ENCODE assay signal across 14 mouse cellular contexts in the genomic region with DNA sequence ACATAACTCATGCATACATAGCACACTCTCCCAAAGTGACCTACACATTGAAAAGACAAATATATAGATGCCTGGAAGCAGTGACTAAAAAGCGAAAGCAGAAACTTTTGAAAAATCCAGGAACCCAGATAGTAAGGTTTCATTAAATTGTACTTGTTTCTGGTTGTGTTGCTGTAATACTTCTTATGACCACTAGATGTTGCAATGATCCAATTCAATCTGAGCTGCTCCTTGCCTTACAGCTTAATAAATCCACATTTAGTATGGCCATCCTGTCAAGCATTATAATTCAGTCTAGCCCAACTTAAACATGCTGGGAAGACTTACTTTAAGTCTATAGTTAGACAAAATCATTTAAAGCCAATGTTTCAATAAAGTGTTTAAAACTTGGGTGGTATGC. TPM values are rescaled to one million over a fixed set of nuclear protein-coding genes. Genes with fewer than 3 reads are reported as not detected.
DNase-seq lines count a peak whose midpoint lies in the region; ATAC-seq and TF ChIP-seq lines count a peak whose summit lies in the region.
"Had no signal": no experiment of that assay in that cellular context is flagged by ENCODE, and none has a peak within 500 bp of the region (broad histone marks: within the 10 kb centered on the region; RNA-seq: fewer than 3 reads in every experiment).

No protein-coding gene starts in this region.

- no peaks in the 10 kb centered on the region for H3K4me1 ChIP-seq in forebrain, postnatal 0 days (ENCODE audit: insufficient read depth)
- no peaks in the 10 kb centered on the region for H3K4me1 ChIP-seq in forebrain, embryonic 13.5 days
- no peaks in the 10 kb centered on the region for H3K4me1 ChIP-seq in liver, postnatal 0 days (ENCODE audit: insufficient read depth)
- H3K4me1 ChIP-seq: embryonic facial prominence, embryonic 15.5 days had no signal

- no peak overlapping the region for H3K27ac ChIP-seq in forebrain, postnatal 0 days (ENCODE audit: low read depth, low read length)
- H3K27ac ChIP-seq in forebrain, embryonic 13.5 days: no peak overlapping the region
- H3K27ac ChIP-seq in liver, postnatal 0 days (ENCODE audit: low read depth): no peak overlapping the region
- H3K27ac ChIP-seq: embryonic facial prominence, embryonic 15.5 days had no signal

- peak; percentile 50; the same call in 1 of the 2 replicates for ATAC-seq in forebrain, postnatal 0 days
- ATAC-seq in forebrain, embryonic 13.5 days: no peak
- ATAC-seq in liver, postnatal 0 days: no peak

- peak; percentile 76 for TF ChIP-seq CTCF in forebrain, postnatal 0 days (IDR thresholded peaks at IDR 0.05; ENCODE audit: low read depth)
- peak; percentile 76 for TF ChIP-seq CTCF in liver, postnatal 0 days (IDR thresholded peaks at IDR 0.05; ENCODE audit: low read depth)

- no peak overlapping the region for H3K4me2 ChIP-seq in forebrain, postnatal 0 days (ENCODE audit: low read depth)
- H3K4me2 ChIP-seq in forebrain, embryonic 13.5 days: no peak overlapping the region
- H3K4me2 ChIP-seq in liver, postnatal 0 days (ENCODE audit: low read depth, low read length): no peak overlapping the region
- H3K4me2 ChIP-seq: embryonic facial prominence, embryonic 15.5 days had no signal

- WGBS in forebrain, postnatal 0 days: 43% methylated on average over 1 of the region's 1 CpGs
- 61% methylated on average over 1 of the region's 1 CpGs for WGBS in forebrain, embryonic 13.5 days
- WGBS in liver, postnatal 0 days (ENCODE audit: insufficient replicate concordance): 40% methylated on average over 1 of the region's 1 CpGs

- no peaks in the 10 kb centered on the region for H3K27me3 ChIP-seq in forebrain, postnatal 0 days (ENCODE audit: insufficient read depth, low read length)
- no peaks in the 10 kb centered on the region for H3K27me3 ChIP-seq in forebrain, embryonic 13.5 days
- no peaks in the 10 kb centered on the region for H3K27me3 ChIP-seq in liver, postnatal 0 days (ENCODE audit: insufficient read depth, low read length)
- H3K27me3 ChIP-seq: embryonic facial prominence, embryonic 15.5 days had no signal

- TF ChIP-seq EP300 in liver, postnatal 0 days (IDR thresholded peaks at IDR 0.05; ENCODE audit: low read depth): no peak

- H3K9me3 ChIP-seq in forebrain, postnatal 0 days (ENCODE audit: low read length): no peaks in the 10 kb centered on the region
- H3K9me3 ChIP-seq in forebrain, embryonic 13.5 days (replicated peaks): no peaks in the 10 kb centered on the region
- H3K9me3 ChIP-seq in liver, postnatal 0 days (ENCODE audit: low read length): no peaks in the 10 kb centered on the region
- H3K9me3 ChIP-seq: embryonic facial prominence, embryonic 15.5 days had no signal

- no peaks in the 10 kb centered on the region for H3K36me3 ChIP-seq in forebrain, postnatal 0 days (ENCODE audit: insufficient read depth)
- no peaks in the 10 kb centered on the region for H3K36me3 ChIP-seq in forebrain, embryonic 13.5 days (ENCODE audit: poor library complexity, severe bottlenecking)
- H3K36me3 ChIP-seq in liver, postnatal 0 days (replicated peaks; ENCODE audit: insufficient read depth, low read length): no peaks in the 10 kb centered on the region
- H3K36me3 ChIP-seq: embryonic facial prominence, embryonic 15.5 days had no signal

- no peak overlapping the region for H3K4me3 ChIP-seq in forebrain, postnatal 0 days (ENCODE audit: low read depth, low read length)
- H3K4me3 ChIP-seq in forebrain, embryonic 13.5 days: no peak overlapping the region
- no peak overlapping the region for H3K4me3 ChIP-seq in liver, postnatal 0 days (ENCODE audit: low read depth, low read length)
- H3K4me3 ChIP-seq: embryonic facial prominence, embryonic 15.5 days had no signal

- DNase-seq in forebrain, postnatal 0 days: peak; percentile 2
- no peak for DNase-seq in liver, postnatal 0 days
- no peak for DNase-seq in liver
- DNase-seq in NIH3T3 (ENCODE audit: low read depth): peak; percentile 49
- peak; percentile 7 for DNase-seq in lung, postnatal 36 days
- no peak for DNase-seq in layer of hippocampus, postnatal 25 days (ENCODE audit: extremely low spot score in 1 of 2, low spot score in 1 of 2)
- no peak for DNase-seq in adrenal gland, postnatal 25 days
- DNase-seq: gastrocnemius, postnatal 14 days had no signal

- H3K9ac ChIP-seq in forebrain, postnatal 0 days: no peak overlapping the region
- H3K9ac ChIP-seq in forebrain, embryonic 13.5 days: no peak overlapping the region
- no peak overlapping the region for H3K9ac ChIP-seq in liver, postnatal 0 days (replicated peaks)
- H3K9ac ChIP-seq: embryonic facial prominence, embryonic 15.5 days had no signal

RNA-seq across cellular contexts. Expression of a gene that starts 10.7 kb away (rescaled TPM):
- not detected in 2 replicates for total RNA-seq in forebrain, postnatal 0 days (2014; rRNA removed)
- not detected in 2 replicates for polyA plus RNA-seq in forebrain, postnatal 0 days (2015; fragmentation: Nextera tagmentation; extraction: Ambion mirVana)
- polyA plus RNA-seq in forebrain, embryonic 13.5 days (2015; fragmentation: Nextera tagmentation; extraction: Ambion mirVana): not detected in 2 replicates
- polyA plus RNA-seq in liver, postnatal 0 days (2015; fragmentation: Nextera tagmentation; extraction: Ambion mirVana): 1,129 and 1,137 TPM in 2 replicates
- not detected for total RNA-seq in layer of hippocampus, postnatal 25 days (2021)
- total RNA-seq in adrenal gland, postnatal 25 days (2021): 14.0 TPM in 1 of 2 replicates, not detected in the other
- total RNA-seq: gastrocnemius, postnatal 14 days; hematopoietic stem cell, adult 5-6 weeks had no signal
- polyA plus RNA-seq: embryonic facial prominence, embryonic 15.5 days; large intestine, adult 2 months; limb, embryonic 11.5 days; stomach, embryonic 14.5 days had no signal

RNA-seq across cellular contexts. Expression of a gene that starts 21.4 kb away (rescaled TPM):
- not detected in 2 replicates for total RNA-seq in forebrain, postnatal 0 days (2014; rRNA removed)
- 0.45 TPM in 1 of 2 replicates, not detected in the other for polyA plus RNA-seq in forebrain, postnatal 0 days (2015; fragmentation: Nextera tagmentation; extraction: Ambion mirVana)
- 0.28 TPM in 1 of 2 replicates, not detected in the other for polyA plus RNA-seq in forebrain, embryonic 13.5 days (2015; fragmentation: Nextera tagmentation; extraction: Ambion mirVana)
- polyA plus RNA-seq in liver, postnatal 0 days (2015; fragmentation: Nextera tagmentation; extraction: Ambion mirVana): not detected in 2 replicates
- total RNA-seq in layer of hippocampus, postnatal 25 days (2021): not detected
- not detected in 2 replicates for total RNA-seq in adrenal gland, postnatal 25 days (2021)
- total RNA-seq: gastrocnemius, postnatal 14 days; hematopoietic stem cell, adult 5-6 weeks had no signal
- polyA plus RNA-seq: large intestine, adult 2 months; limb, embryonic 11.5 days; stomach, embryonic 14.5 days had no signal

RNA-seq across cellular contexts. Expression of a gene that starts 25.1 kb away (rescaled TPM):
- total RNA-seq in forebrain, postnatal 0 days (2014; rRNA removed): 0.62 and 1.5 TPM in 2 replicates
- polyA plus RNA-seq in forebrain, postnatal 0 days (2015; fragmentation: Nextera tagmentation; extraction: Ambion mirVana): 0.65 and 1.2 TPM in 2 replicates
- 0.21 and 0.44 TPM in 2 replicates for polyA plus RNA-seq in forebrain, embryonic 13.5 days (2015; fragmentation: Nextera tagmentation; extraction: Ambion mirVana)
- not detected in 2 replicates for polyA plus RNA-seq in liver, postnatal 0 days (2015; fragmentation: Nextera tagmentation; extraction: Ambion mirVana)
- under 1 TPM; 0.79 to 0.94 TPM for total RNA-seq in layer of hippocampus, postnatal 25 days (2021)
- total RNA-seq in adrenal gland, postnatal 25 days (2021): 0.94 TPM in 1 of 2 replicates, not detected in the other
- total RNA-seq: gastrocnemius, postnatal 14 days; hematopoietic stem cell, adult 5-6 weeks had no signal
- polyA plus RNA-seq: large intestine, adult 2 months; limb, embryonic 11.5 days; stomach, embryonic 14.5 days had no signal

RNA-seq across cellular contexts. Expression of a gene that starts 37.5 kb away (rescaled TPM):
- not detected in 2 replicates for total RNA-seq in forebrain, postnatal 0 days (2014; rRNA removed)
- not detected in 2 replicates for polyA plus RNA-seq in forebrain, postnatal 0 days (2015; fragmentation: Nextera tagmentation; extraction: Ambion mirVana)
- not detected in 2 replicates for polyA plus RNA-seq in forebrain, embryonic 13.5 days (2015; fragmentation: Nextera tagmentation; extraction: Ambion mirVana)
- polyA plus RNA-seq in liver, postnatal 0 days (2015; fragmentation: Nextera tagmentation; extraction: Ambion mirVana): 0.33 and 1.3 TPM in 2 replicates
- total RNA-seq in layer of hippocampus, postnatal 25 days (2021): not detected
- total RNA-seq in adrenal gland, postnatal 25 days (2021): 0.79 TPM in 1 of 2 replicates, not detected in the other
- total RNA-seq: gastrocnemius, postnatal 14 days; hematopoietic stem cell, adult 5-6 weeks had no signal
- polyA plus RNA-seq: embryonic facial prominence, embryonic 15.5 days; large intestine, adult 2 months; limb, embryonic 11.5 days; stomach, embryonic 14.5 days had no signal

RNA-seq across cellular contexts. Expression of a gene that starts 57.1 kb away (rescaled TPM):
- total RNA-seq in forebrain, postnatal 0 days (2014; rRNA removed): not detected in 2 replicates
- not detected in 2 replicates for polyA plus RNA-seq in forebrain, postnatal 0 days (2015; fragmentation: Nextera tagmentation; extraction: Ambion mirVana)
- polyA plus RNA-seq in forebrain, embryonic 13.5 days (2015; fragmentation: Nextera tagmentation; extraction: Ambion mirVana): not detected in 2 replicates
- polyA plus RNA-seq in liver, postnatal 0 days (2015; fragmentation: Nextera tagmentation; extraction: Ambion mirVana): 66.5 and 67.0 TPM in 2 replicates
- total RNA-seq in layer of hippocampus, postnatal 25 days (2021): not detected
- 1.1 TPM in 1 of 2 replicates, not detected in the other for total RNA-seq in adrenal gland, postnatal 25 days (2021)
- total RNA-seq: gastrocnemius, postnatal 14 days; hematopoietic stem cell, adult 5-6 weeks had no signal
- polyA plus RNA-seq: embryonic facial prominence, embryonic 15.5 days; large intestine, adult 2 months; limb, embryonic 11.5 days; stomach, embryonic 14.5 days had no signal

Comparison
In these comparisons a context has a peak if more than half of its experiments do, and no peak if none do; other contexts are left out.
1. DNase-seq: peak in forebrain, postnatal 0 days (single experiment), NIH3T3 (single experiment) and lung, postnatal 36 days (single experiment); none in liver, postnatal 0 days (single experiment), liver (single experiment), layer of hippocampus, postnatal 25 days (0 of 2) and adrenal gland, postnatal 25 days (single experiment).